Mouse (Mus musculus) CH12F3 (cell line): ENCODE results near the gene Entpd2.

Experiments used
- in situ Hi-C: fragments of 300-500 bp; cut with MboI; formaldehyde crosslinking; loops from 2 replicates; pipeline ENCODE4 v1.14.3; 2020; ENCODE audit warnings: low sequenced_read_pairs

The Entpd2 gene

GRCm38 (mm10) chr2:25395721-25396596 is at the start of gene Entpd2:
Gene Entpd2, plus strand, starts transcription at chr2:25395874.
- in situ Hi-C loops, result no loop called here

- in situ Hi-C loops, result no loop called here
Measured at GRCm38 (mm10) chr2:25348162-25348561, 47.5 kb upstream of the Entpd2 start.

GRCm38 (mm10) chr2:25349499-25349898 is 46.2 kb upstream of the Entpd2 start:
- in situ Hi-C loops, result no loop called here

- in situ Hi-C loops, result no loop called here
Measured at GRCm38 (mm10) chr2:25350701-25351100, 45.0 kb upstream of the Entpd2 start.

GRCm38 (mm10) chr2:25354211-25354610 is 41.5 kb upstream of the Entpd2 start:
- in situ Hi-C loops, result no loop called here

- in situ Hi-C loops, result no loop called here
Measured at GRCm38 (mm10) chr2:25355419-25356066, 40.1 kb upstream of the Entpd2 start.

- in situ Hi-C loops, result no loop called here
Measured at GRCm38 (mm10) chr2:25356208-25357079, 39.2 kb upstream of the Entpd2 start, which contains the start of gene Dpp7. Gene Dpp7, minus strand, starts transcription at chr2:25356359.

GRCm38 (mm10) chr2:25359848-25360247 is 35.8 kb upstream of the Entpd2 start:
- in situ Hi-C loops, result no loop called here

GRCm38 (mm10) chr2:25363478-25364178 is 32.0 kb upstream of the Entpd2 start:
- in situ Hi-C loops, result no loop called here

GRCm38 (mm10) chr2:25364313-25364712 is 31.4 kb upstream of the Entpd2 start:
- in situ Hi-C loops, result no loop called here

GRCm38 (mm10) chr2:25364761-25365090 is 30.9 kb upstream of the Entpd2 start:
- in situ Hi-C loops, result no loop called here

GRCm38 (mm10) chr2:25365091-25365761 is 30.4 kb upstream of the Entpd2 start, which contains the start of gene Uap1l1:
Gene Uap1l1, minus strand, starts transcription at chr2:25365682.
- in situ Hi-C loops, result no loop called here

- in situ Hi-C loops, result no loop called here
Measured at GRCm38 (mm10) chr2:25369996-25370395, 25.7 kb upstream of the Entpd2 start.

- in situ Hi-C loops, result no loop called here
Measured at GRCm38 (mm10) chr2:25371764-25372643, 23.7 kb upstream of the Entpd2 start, which contains the start of gene Sapcd2. Gene Sapcd2, plus strand, starts transcription at chr2:25372321.

- in situ Hi-C loops, result no loop called here
Measured at GRCm38 (mm10) chr2:25372644-25373391, 22.9 kb upstream of the Entpd2 start.

GRCm38 (mm10) chr2:25373431-25373830 is 22.2 kb upstream of the Entpd2 start:
- in situ Hi-C loops, result no loop called here

- in situ Hi-C loops, result no loop called here
Measured at GRCm38 (mm10) chr2:25376589-25376988, 19.1 kb upstream of the Entpd2 start.

GRCm38 (mm10) chr2:25384492-25384891 is 11.2 kb upstream of the Entpd2 start:
- in situ Hi-C loops, result no loop called here
